Mouse (Mus musculus) lung, postnatal 0 days (tissue): ENCODE results near the gene Wrb. TPM values are rescaled to one million over a fixed set of nuclear protein-coding genes. Genes with fewer than 3 reads are reported as not detected.
"Not testable (repeated sequence)": the region's sequence is repeated elsewhere in the genome, so short reads cannot be mapped to it uniquely, and the experiment has no call there.

Source experiments
- ATAC-seq: fragments of 200-750 bp; cut with Nextera tagmentation; 2 replicates; pipeline ENCODE4 v1.8.0; 2017; ENCODE audit warnings: moderate library complexity
- DNase-seq: peaks from one replicate; pipeline ENCODE4 v3.0.0-alpha.2; 2016; ENCODE audit warnings: low spot score
- H3K27ac ChIP-seq: fragments of 300-500 bp; sonication (generic); 2 replicates; pipeline ENCODE4 v1.5.1; 2014; ENCODE audit warnings: antibody characterized with exemption, mild to moderate bottlenecking, low read length, mixed read lengths
- H3K27me3 ChIP-seq: fragments of 300-500 bp; sonication (generic); replicated peaks from 2 replicates; pipeline ENCODE4 v1.6.1; 2014; ENCODE audit warnings: low read length, mixed read lengths; ENCODE audit not compliant: insufficient read depth
- H3K36me3 ChIP-seq: fragments of 300-500 bp; sonication (generic); 2 replicates; pipeline ENCODE4 v1.6.1; 2014; ENCODE audit warnings: low read length, mixed read lengths; ENCODE audit not compliant: insufficient read depth
- H3K4me1 ChIP-seq: fragments of 300-500 bp; sonication (generic); 2 replicates; pipeline ENCODE4 v1.6.1; 2014; ENCODE audit warnings: antibody characterized with exemption, low read depth, low read length, mixed read lengths; ENCODE audit not compliant: insufficient read depth
- H3K4me2 ChIP-seq: fragments of 300-500 bp; sonication (generic); replicated peaks from 2 replicates; pipeline ENCODE4 v1.6.1; 2014; ENCODE audit warnings: low read depth, mild to moderate bottlenecking, low read length, moderate library complexity, mixed read lengths
- H3K4me3 ChIP-seq: fragments of 300-500 bp; sonication (generic); 2 replicates; pipeline ENCODE4 v1.5.1; 2014; ENCODE audit warnings: low read depth, low read length
- H3K9ac ChIP-seq: fragments of 300-500 bp; sonication (generic); replicated peaks from 2 replicates; pipeline ENCODE4 v1.6.1; 2014; ENCODE audit warnings: low read depth, mild to moderate bottlenecking
- H3K9me3 ChIP-seq: fragments of 300-500 bp; sonication (generic); 2 replicates; pipeline ENCODE4 v1.6.1; 2016; ENCODE audit warnings: low read length, mixed read lengths
- CTCF ChIP-seq: IDR thresholded peaks from 2 replicates; pipeline ENCODE4 v1.5.1; 2016; ENCODE audit warnings: antibody characterized with exemption, mild to moderate bottlenecking
- EP300 ChIP-seq: IDR thresholded peaks from 2 replicates; pipeline ENCODE4 v1.6.1; 2016; ENCODE audit warnings: antibody characterized with exemption, mild to moderate bottlenecking, control low read depth
- WGBS: fragments of 180-500 bp; shearing (Covaris S2); extraction: QIAGEN DNeasy Blood & Tissue Kit; methylation state at CpG from one replicate; pipeline ENCODE4 v1.1.7; 2014; 5-methylcytosine and 5-hydroxymethylcytosine counted together
- polyA plus RNA-seq: library from polyadenylated mRNA; unstranded; fragments of >200 nt; fragmentation: Nextera tagmentation; extraction: Ambion mirVana; gene quantifications from 2 replicates; pipeline ENCODE4 v1.2.1, GENCODE M21; 2015

The Wrb gene
- polyA plus RNA-seq, 1 experiment from 2014 or later: 25.3 TPM

DNA sequence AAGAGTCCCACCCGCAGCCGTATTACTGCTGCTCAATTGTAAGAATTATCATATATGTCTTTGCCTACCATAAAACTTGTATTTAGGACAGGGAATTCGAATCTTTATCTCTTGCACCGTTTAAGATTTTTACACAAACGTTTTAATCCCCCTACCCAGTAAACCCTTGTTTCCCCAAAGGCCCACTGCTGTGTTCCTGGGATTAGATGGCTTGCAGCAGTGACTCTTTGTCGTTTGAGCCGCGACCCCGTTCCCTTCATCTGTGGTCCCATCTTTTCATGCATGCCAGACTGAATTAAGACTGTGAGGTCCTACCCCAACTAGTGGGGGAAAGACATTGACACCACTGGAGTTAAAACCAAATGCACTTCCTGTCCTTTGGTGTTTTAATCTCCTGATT lies 16.7 kb upstream of the Wrb start:
- no peaks in the 10 kb centered on the region for H3K27me3 ChIP-seq
- 1% methylated on average over 9 of the region's 9 CpGs for WGBS
- peak overlapping the region; percentile 83 for H3K4me3 ChIP-seq
- H3K4me1 ChIP-seq: peaks cover 8% of the 10 kb centered on the region; the same call in 1 of the 2 replicates
- H3K27ac ChIP-seq: peak overlapping the region; percentile 95
- H3K36me3 ChIP-seq: peaks cover 9% of the 10 kb centered on the region; the same call in 1 of the 2 replicates
- H3K9ac ChIP-seq: peak overlapping the region; percentile 87
- H3K9me3 ChIP-seq: no peaks in the 10 kb centered on the region
- peak overlapping the region; percentile 83 for H3K4me2 ChIP-seq
- TF ChIP-seq CTCF (no peak), EP300 (no peak)
- no peak for ATAC-seq
- no peak for DNase-seq

DNA sequence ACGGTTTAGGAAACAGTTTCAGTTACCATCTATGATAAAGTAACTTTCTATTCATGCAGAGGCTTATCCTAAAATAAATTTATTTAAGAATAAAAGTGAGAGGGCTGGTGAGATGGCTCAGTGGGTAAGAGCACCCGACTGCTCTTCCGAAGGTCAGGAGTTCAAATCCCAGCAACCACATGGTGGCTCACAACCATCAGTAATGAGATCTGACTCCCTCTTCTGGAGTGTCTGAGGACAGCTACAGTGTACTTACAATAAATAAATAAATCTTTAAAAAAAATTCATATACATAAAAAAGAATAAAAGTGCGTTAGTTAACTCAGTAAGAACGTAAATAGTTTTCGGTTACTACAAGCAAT lies 478 bp upstream of the Wrb start:
- 27% methylated on average over 6 of the region's 6 CpGs for WGBS
- not testable (repeated sequence) for H3K4me3 ChIP-seq
- peak; percentile 39 for ATAC-seq

DNA sequence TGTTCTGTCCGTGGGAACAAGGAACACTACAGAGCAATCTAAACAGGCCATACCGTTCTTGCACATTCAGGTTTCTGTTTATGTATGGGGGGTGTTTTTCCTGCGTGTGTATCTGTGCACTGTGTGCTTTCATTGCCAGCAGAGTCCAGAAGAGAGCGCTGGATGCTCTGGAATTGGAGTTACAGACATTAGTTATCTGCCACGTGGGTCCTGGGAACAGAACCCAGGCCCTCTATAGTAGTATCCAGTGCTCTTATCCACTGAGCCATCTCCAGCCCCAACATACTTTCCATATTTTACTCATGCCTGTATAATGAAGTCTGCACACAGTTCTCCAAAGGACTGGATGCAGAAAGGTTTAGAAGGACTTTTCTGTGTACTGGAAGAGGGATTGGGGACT lies 607 bp downstream of the Wrb start:
- Histone ChIP-seq H3K9ac (peak overlapping the region; percentile 6), H3K27me3 (no peaks in the 10 kb centered on the region), H3K9me3 (no peaks in the 10 kb centered on the region), H3K4me2 (peak overlapping the region; percentile 81), H3K4me1 (0 out of 2 replicates have a peak, but pooled peaks cover 4% of the 10 kb centered on the region), H3K4me3 (peak overlapping the region; percentile 74), H3K36me3 (no peaks in the 10 kb centered on the region), H3K27ac (no peak overlapping the region)
- ATAC-seq (no peak), DNase-seq (peak; percentile 16)
- WGBS: 0% methylated on average over 5 of the region's 5 CpGs
- TF ChIP-seq CTCF: peak; percentile 21
- no peak for TF ChIP-seq EP300

More for the DNA sequence above, 478 bp upstream of the Wrb start:
- not testable (repeated sequence) for H3K4me2 ChIP-seq, H3K27me3 ChIP-seq, DNase-seq, H3K27ac ChIP-seq, H3K36me3 ChIP-seq, H3K9ac ChIP-seq, H3K4me1 ChIP-seq, H3K9me3 ChIP-seq

DNA sequence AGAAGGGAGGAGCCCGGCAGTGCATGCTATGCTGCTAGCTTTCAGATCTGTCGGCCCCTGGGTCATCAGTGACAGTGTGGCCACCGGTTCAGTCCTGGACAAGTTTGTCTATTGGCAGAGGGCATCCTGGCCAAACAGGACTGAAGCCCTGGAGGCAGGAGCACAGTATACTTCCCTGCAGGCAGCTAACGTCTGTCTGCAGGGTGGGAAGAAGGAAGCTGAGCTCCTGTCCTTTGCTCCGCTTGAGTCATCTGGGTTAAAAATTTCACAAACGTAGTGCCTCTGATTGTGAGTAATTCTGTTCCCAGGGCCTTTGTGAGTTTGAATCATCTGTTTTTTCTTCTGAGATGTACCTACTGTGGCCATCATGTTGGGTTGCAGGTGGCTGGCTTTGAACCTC lies 3.6 kb downstream of the Wrb start:
- Histone ChIP-seq H3K4me2 (no peak overlapping the region), H3K27me3 (no peaks in the 10 kb centered on the region), H3K27ac (no peak overlapping the region), H3K36me3 (no peaks in the 10 kb centered on the region), H3K4me1 (0 out of 2 replicates have a peak, but pooled peaks cover 4% of the 10 kb centered on the region), H3K9me3 (no peaks in the 10 kb centered on the region), H3K4me3 (no peak overlapping the region), H3K9ac (no peak overlapping the region)
- TF ChIP-seq EP300: no peak
- no peak for TF ChIP-seq CTCF
- 70% methylated on average over 6 of the region's 6 CpGs for WGBS
- ATAC-seq: no peak
- DNase-seq: no peak

DNA sequence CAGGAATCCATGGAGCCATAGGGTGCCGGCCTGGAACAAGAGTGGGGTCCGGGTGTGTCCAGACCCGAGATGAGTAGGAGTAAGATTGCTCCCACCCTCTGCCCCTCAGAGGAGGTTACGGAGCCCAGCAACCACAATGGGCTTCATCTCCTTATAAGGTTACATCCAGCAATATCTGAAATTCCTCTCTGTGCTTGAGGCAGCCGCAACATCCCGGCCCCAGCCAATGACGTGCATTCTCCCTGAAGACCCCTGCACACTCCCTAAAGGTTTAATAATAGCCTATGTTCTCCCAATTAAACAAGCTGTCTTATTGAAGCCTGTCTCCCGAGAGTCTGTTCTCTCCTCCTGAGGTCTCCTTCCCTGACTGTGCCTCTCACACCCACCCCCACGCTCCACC lies 4.1 kb downstream of the Wrb start:
- no peak overlapping the region for H3K27ac ChIP-seq
- 60% methylated on average over 9 of the region's 9 CpGs for WGBS
- DNase-seq: no peak

DNA sequence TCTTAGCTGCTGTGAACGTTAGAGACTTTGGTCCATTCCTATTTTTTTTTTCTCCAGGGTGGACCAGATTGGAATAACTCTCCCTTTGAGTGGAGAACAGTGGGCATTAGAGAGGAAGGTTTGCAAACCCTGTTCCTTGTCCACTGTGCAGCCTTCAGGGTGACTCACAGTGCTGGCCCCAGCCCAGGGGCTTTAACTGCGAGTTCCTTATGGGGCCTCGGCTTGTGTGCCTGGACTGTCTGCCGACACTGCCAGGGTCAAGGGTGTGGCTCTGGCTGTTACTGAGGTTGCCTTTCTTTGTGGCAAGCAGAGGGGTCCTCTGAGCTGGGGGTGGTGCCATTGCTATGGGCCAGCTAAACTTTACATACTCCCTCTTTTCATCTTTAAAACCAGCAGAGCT lies 5.8 kb downstream of the Wrb start:
- no peak overlapping the region for H3K4me2 ChIP-seq
- TF ChIP-seq CTCF: no peak
- no peak for TF ChIP-seq EP300
- H3K4me3 ChIP-seq: no peak overlapping the region
- WGBS: 58% methylated on average over 4 of the region's 4 CpGs
- DNase-seq: no peak
- no peak overlapping the region for H3K9ac ChIP-seq
- H3K4me1 ChIP-seq: 0 out of 2 replicates have a peak, but pooled peaks cover under 1% of the 10 kb centered on the region
- H3K9me3 ChIP-seq: no peaks in the 10 kb centered on the region
- H3K27me3 ChIP-seq: no peaks in the 10 kb centered on the region
- peak; percentile 34 for ATAC-seq
- H3K36me3 ChIP-seq: no peaks in the 10 kb centered on the region
- no peak overlapping the region for H3K27ac ChIP-seq

More for the DNA sequence above, 4.1 kb downstream of the Wrb start:
- Histone ChIP-seq H3K9ac (no peak overlapping the region), H3K9me3 (no peaks in the 10 kb centered on the region), H3K36me3 (no peaks in the 10 kb centered on the region), H3K4me3 (no peak overlapping the region), H3K4me1 (0 out of 2 replicates have a peak, but pooled peaks cover 4% of the 10 kb centered on the region), H3K27me3 (no peaks in the 10 kb centered on the region), H3K4me2 (no peak overlapping the region)
- no peak for ATAC-seq
- no peak for TF ChIP-seq EP300
- no peak for TF ChIP-seq CTCF

DNA sequence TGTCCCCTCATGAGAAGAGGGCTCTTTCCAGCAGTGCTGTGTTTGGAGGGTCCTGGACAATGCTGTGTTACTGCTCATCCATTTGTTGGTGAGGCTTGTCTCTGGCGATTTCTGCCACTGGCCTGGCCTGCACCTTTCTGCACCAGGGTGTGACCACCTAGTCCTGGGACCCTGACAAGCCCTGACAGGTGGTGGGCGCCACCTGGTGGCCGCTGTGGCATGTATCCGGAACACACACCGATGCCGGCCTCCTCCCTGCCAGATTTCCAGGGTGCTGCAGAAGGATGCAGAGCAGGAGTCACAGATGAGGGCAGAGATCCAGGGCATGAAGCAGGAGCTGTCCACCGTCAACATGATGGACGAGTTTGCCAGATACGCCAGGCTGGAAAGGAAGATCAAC lies 6.3 kb downstream of the Wrb start:
- H3K4me2 ChIP-seq: no peak overlapping the region
- H3K27me3 ChIP-seq: no peaks in the 10 kb centered on the region
- H3K4me1 ChIP-seq: no peaks in the 10 kb centered on the region
- WGBS: 17% methylated on average over 9 of the region's 9 CpGs
- H3K36me3 ChIP-seq: no peaks in the 10 kb centered on the region
- no peak overlapping the region for H3K27ac ChIP-seq
- no peak overlapping the region for H3K4me3 ChIP-seq
- peak; percentile 96 for TF ChIP-seq CTCF
- no peak for TF ChIP-seq EP300
- peak; percentile 80 for DNase-seq
- no peak overlapping the region for H3K9ac ChIP-seq
- no peaks in the 10 kb centered on the region for H3K9me3 ChIP-seq
- ATAC-seq: peak; percentile 75
